Mouse (Mus musculus) embryonic facial prominence, embryonic 13.5 days (tissue): ENCODE results near the gene Olfr633. TPM values are rescaled to one million over a fixed set of nuclear protein-coding genes. Genes with fewer than 3 reads are reported as not detected.
"Not testable (repeated sequence)": the region's sequence is repeated elsewhere in the genome, so short reads cannot be mapped to it uniquely, and the experiment has no call there.

ENCODE experiments used
- ATAC-seq: fragments of 200-750 bp; cut with Nextera tagmentation; 2 replicates; pipeline ENCODE4 v1.8.0; 2017; ENCODE audit warnings: low read depth; ENCODE audit not compliant: insufficient number of reproducible peaks, insufficient read depth, low FRiP score, low TSS enrichment
- H3K27ac ChIP-seq: fragments of 300-500 bp; sonication (generic); 2 replicates; pipeline ENCODE4 v1.5.1; 2015; ENCODE audit warnings: moderate library complexity, mild to moderate bottlenecking, inconsistent platforms
- H3K27me3 ChIP-seq: fragments of 300-500 bp; sonication (generic); 2 replicates; pipeline ENCODE4 v1.6.1; 2015; ENCODE audit warnings: mild to moderate bottlenecking, inconsistent platforms
- H3K36me3 ChIP-seq: fragments of 300-500 bp; sonication (generic); 2 replicates; pipeline ENCODE4 v1.6.1; 2015; ENCODE audit warnings: mild to moderate bottlenecking, inconsistent platforms
- H3K4me1 ChIP-seq: fragments of 300-500 bp; sonication (generic); 2 replicates; pipeline ENCODE4 v1.6.1; 2015; ENCODE audit warnings: inconsistent platforms
- H3K4me2 ChIP-seq: fragments of 300-500 bp; sonication (generic); 2 replicates; pipeline ENCODE4 v1.6.1; 2015; ENCODE audit warnings: moderate library complexity, mild to moderate bottlenecking, inconsistent platforms
- H3K4me3 ChIP-seq: fragments of 300-500 bp; sonication (generic); 2 replicates; pipeline ENCODE4 v1.5.1; 2015; ENCODE audit warnings: mild to moderate bottlenecking, inconsistent platforms
- H3K9ac ChIP-seq: fragments of 300-500 bp; sonication (generic); 2 replicates; pipeline ENCODE4 v1.6.1; 2015; ENCODE audit warnings: mild to moderate bottlenecking, inconsistent platforms
- H3K9me3 ChIP-seq: fragments of 300-500 bp; sonication (generic); 2 replicates; pipeline ENCODE4 v1.6.1; 2016; ENCODE audit warnings: inconsistent platforms
- WGBS: fragments of 180-500 bp; shearing (Covaris S2); methylation state at CpG from one replicate; pipeline ENCODE4 v1.1.7; 2015; ENCODE audit warnings: mixed read lengths; 5-methylcytosine and 5-hydroxymethylcytosine counted together
- polyA plus RNA-seq: library from polyadenylated mRNA; unstranded; fragments of >200 nt; fragmentation: Nextera tagmentation; extraction: Ambion mirVana; gene quantifications from 2 replicates; pipeline ENCODE4 v1.2.1, GENCODE M21; 2015

Olfr633 gene
- polyA plus RNA-seq = not detected in 2 replicates

- no peak within 1 kb of the TSS for H3K9ac ChIP-seq
- no peak within 1 kb of the TSS for H3K27ac ChIP-seq
- no peaks in the 10 kb centered on the region for H3K27me3 ChIP-seq
- ATAC-seq = no peak
- H3K9me3 ChIP-seq = no peaks in the 10 kb centered on the region
- no peaks in the 10 kb centered on the region for H3K4me1 ChIP-seq
- H3K4me3 ChIP-seq = no peak within 1 kb of the TSS
- no peak within 1 kb of the TSS for H3K4me2 ChIP-seq
- H3K36me3 ChIP-seq = no peaks in the 10 kb centered on the region
Observed at GRCm38 (mm10) chr7:103944137-103944536, at the start of gene Olfr633. Olfr633 (plus strand) TSS chr7:103944437.

DNA sequence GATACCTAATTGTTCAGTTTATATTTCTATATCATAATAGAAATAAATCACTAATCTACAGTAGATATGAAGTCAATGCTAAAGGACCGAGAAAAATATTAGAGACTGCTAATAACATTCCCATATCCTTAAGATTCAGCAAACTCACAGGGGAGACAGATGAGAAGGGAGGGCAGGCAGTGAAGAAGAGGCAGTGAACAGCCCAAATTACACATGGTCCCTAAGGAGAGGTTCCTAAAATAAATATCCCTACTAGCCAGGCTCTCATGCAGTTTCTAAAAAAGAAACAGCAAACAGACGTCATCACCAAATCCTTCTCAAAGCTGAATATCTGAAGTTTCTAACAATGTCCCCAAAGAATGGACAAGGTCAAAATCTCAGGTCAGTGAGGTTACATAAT lies 41.0 kb upstream of the Olfr633 start, which contains the start of gene Olfr65:
Gene Olfr65 (plus strand): TSS at position 301 of the 400 bp plus-strand sequence.
- Histone ChIP-seq H3K9me3 (no peaks in the 10 kb centered on the region), H3K36me3 (no peaks in the 10 kb centered on the region), H3K27me3 (no peaks in the 10 kb centered on the region), H3K4me1 (no peaks in the 10 kb centered on the region), H3K4me2 (no peak within 1 kb of the TSS), H3K4me3 (no peak within 1 kb of the TSS), H3K9ac (no peak within 1 kb of the TSS), H3K27ac (no peak within 1 kb of the TSS)
- 67% methylated on average over 2 of the region's 2 CpGs for WGBS
- ATAC-seq = no peak

DNA sequence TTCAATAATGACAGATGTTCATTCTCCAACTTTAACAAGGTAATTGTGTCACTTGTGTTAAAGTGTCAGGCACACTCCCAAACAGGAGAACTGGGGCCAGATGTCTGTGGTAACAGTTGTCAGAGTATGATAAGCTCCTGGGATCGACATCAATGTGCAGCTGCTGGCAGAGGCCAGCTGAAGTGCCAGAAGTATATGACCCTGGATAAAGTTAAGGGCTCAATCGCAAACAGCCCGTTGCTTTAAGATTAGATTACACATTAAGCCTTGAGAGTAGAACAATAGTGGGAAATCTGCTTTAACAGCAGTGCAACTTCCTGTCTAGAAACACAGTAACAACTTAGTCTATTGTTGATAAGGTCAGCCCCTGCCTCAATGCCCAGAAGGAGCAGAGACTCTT lies 34.2 kb upstream of the Olfr633 start:
- Histone ChIP-seq H3K27me3 (no peaks in the 10 kb centered on the region), H3K36me3 (no peaks in the 10 kb centered on the region), H3K9me3 (no peaks in the 10 kb centered on the region), H3K4me3 (no peak overlapping the region), H3K4me1 (no peaks in the 10 kb centered on the region), H3K4me2 (no peak overlapping the region), H3K27ac (no peak overlapping the region), H3K9ac (no peak overlapping the region)
- no peak for ATAC-seq
- 24% methylated on average over 3 of the region's 3 CpGs for WGBS

- Histone ChIP-seq H3K27ac (no peak overlapping the region), H3K27me3 (no peaks in the 10 kb centered on the region), H3K36me3 (no peaks in the 10 kb centered on the region), H3K4me2 (no peak overlapping the region), H3K9ac (no peak overlapping the region), H3K4me3 (no peak overlapping the region), H3K9me3 (no peaks in the 10 kb centered on the region), H3K4me1 (no peaks in the 10 kb centered on the region)
- 36% methylated on average over 8 of the region's 8 CpGs for WGBS
- ATAC-seq = no peak
Observed at GRCm38 (mm10) chr7:103912969-103913511, 31.2 kb upstream of the Olfr633 start.

- H3K4me1 ChIP-seq = no peaks in the 10 kb centered on the region
- no peaks in the 10 kb centered on the region for H3K9me3 ChIP-seq
- no peak overlapping the region for H3K4me3 ChIP-seq
- no peak overlapping the region for H3K4me2 ChIP-seq
- no peaks in the 10 kb centered on the region for H3K27me3 ChIP-seq
- no peaks in the 10 kb centered on the region for H3K36me3 ChIP-seq
- H3K9ac ChIP-seq = no peak overlapping the region
- no peak for ATAC-seq
- no peak overlapping the region for H3K27ac ChIP-seq
Observed at GRCm38 (mm10) chr7:103915338-103915737, 28.9 kb upstream of the Olfr633 start.

- H3K27ac ChIP-seq = no peak within 1 kb of the TSS
- H3K36me3 ChIP-seq = no peaks in the 10 kb centered on the region
- no peak within 1 kb of the TSS for H3K4me3 ChIP-seq
- H3K27me3 ChIP-seq = no peaks in the 10 kb centered on the region
- H3K4me1 ChIP-seq = no peaks in the 10 kb centered on the region
- H3K4me2 ChIP-seq = no peak within 1 kb of the TSS
- ATAC-seq = no peak
- no peak within 1 kb of the TSS for H3K9ac ChIP-seq
- no peaks in the 10 kb centered on the region for H3K9me3 ChIP-seq
Observed at GRCm38 (mm10) chr7:103928525-103928924, 15.7 kb upstream of the Olfr633 start, which contains the start of gene Olfr631. Olfr631 (plus strand) TSS chr7:103928825.

GRCm38 (mm10) chr7:103934264-103934663 lies 10.0 kb upstream of the Olfr633 start, which contains the start of gene Olfr632:
Olfr632 (plus strand) TSS chr7:103934347.
- no peaks in the 10 kb centered on the region for H3K4me1 ChIP-seq
- no peaks in the 10 kb centered on the region for H3K27me3 ChIP-seq
- H3K27ac ChIP-seq = no peak within 1 kb of the TSS
- ATAC-seq = no peak
- no peaks in the 10 kb centered on the region for H3K9me3 ChIP-seq
- no peak within 1 kb of the TSS for H3K4me2 ChIP-seq
- H3K36me3 ChIP-seq = no peaks in the 10 kb centered on the region
- 77% methylated on average over 2 of the region's 2 CpGs for WGBS
- no peak within 1 kb of the TSS for H3K9ac ChIP-seq
- no peak within 1 kb of the TSS for H3K4me3 ChIP-seq

DNA sequence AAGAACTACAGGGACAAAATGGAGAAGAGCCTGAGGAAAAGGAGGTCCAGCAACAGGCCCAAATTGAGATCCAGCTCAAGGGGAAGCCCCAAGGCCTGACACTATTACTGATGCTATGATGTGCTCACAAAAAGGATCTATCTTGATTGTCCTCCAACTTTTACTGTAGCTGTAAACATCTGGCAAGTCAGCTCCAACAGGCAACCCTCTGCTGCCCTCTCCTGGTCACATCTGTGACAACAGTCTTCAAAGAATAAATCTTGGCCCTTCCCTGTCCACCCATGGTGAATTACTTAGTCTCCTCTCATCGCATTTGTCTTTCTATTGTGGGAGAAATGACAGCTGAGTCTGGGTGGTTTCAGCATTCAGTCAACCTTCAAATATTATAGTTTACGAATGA lies 1.5 kb upstream of the Olfr633 start:
- Histone ChIP-seq H3K4me1 (no peaks in the 10 kb centered on the region), H3K9ac (no peak overlapping the region), H3K4me2 (no peak overlapping the region), H3K36me3 (no peaks in the 10 kb centered on the region), H3K27ac (no peak overlapping the region), H3K9me3 (no peaks in the 10 kb centered on the region), H3K4me3 (no peak overlapping the region), H3K27me3 (no peaks in the 10 kb centered on the region)
- no peak for ATAC-seq
- WGBS = 21% methylated on average over 2 of the region's 2 CpGs

GRCm38 (mm10) chr7:103966873-103967272 lies 22.6 kb downstream of the Olfr633 start:
- H3K9me3 ChIP-seq, ATAC-seq: not testable (repeated sequence)
- WGBS = 93% methylated on average over 22 of the region's 22 CpGs

GRCm38 (mm10) chr7:103970852-103971251 lies 26.6 kb downstream of the Olfr633 start, which contains the start of gene Olfr635:
Olfr635 (plus strand) TSS chr7:103971152.
- ATAC-seq = no peak
- Histone ChIP-seq H3K27me3 (no peaks in the 10 kb centered on the region), H3K4me3 (no peak within 1 kb of the TSS), H3K36me3 (no peaks in the 10 kb centered on the region), H3K9ac (no peak within 1 kb of the TSS), H3K27ac (no peak within 1 kb of the TSS), H3K4me1 (no peaks in the 10 kb centered on the region), H3K9me3 (no peaks in the 10 kb centered on the region), H3K4me2 (no peak within 1 kb of the TSS)
- 80% methylated on average over 1 of the region's 1 CpGs for WGBS

More at GRCm38 (mm10) chr7:103966873-103967272, 22.6 kb downstream of the Olfr633 start:
- not testable (repeated sequence) for H3K36me3 ChIP-seq, H3K4me2 ChIP-seq, H3K4me3 ChIP-seq, H3K4me1 ChIP-seq, H3K9ac ChIP-seq, H3K27ac ChIP-seq, H3K27me3 ChIP-seq

- Histone ChIP-seq H3K4me2 (no peak overlapping the region), H3K27ac (no peak overlapping the region), H3K4me3 (no peak overlapping the region), H3K9me3 (no peaks in the 10 kb centered on the region), H3K36me3 (no peaks in the 10 kb centered on the region), H3K4me1 (no peaks in the 10 kb centered on the region), H3K9ac (no peak overlapping the region), H3K27me3 (no peaks in the 10 kb centered on the region)
- 50% methylated on average over 1 of the region's 1 CpGs for WGBS
- ATAC-seq = no peak
Observed at GRCm38 (mm10) chr7:103971782-103972181, 27.5 kb downstream of the Olfr633 start.

GRCm38 (mm10) chr7:103998446-103998845 lies 54.2 kb downstream of the Olfr633 start, which contains the start of gene Olfr638:
Olfr638 (plus strand) TSS chr7:103998746.
- Histone ChIP-seq H3K4me1 (no peaks in the 10 kb centered on the region), H3K9ac (no peak within 1 kb of the TSS), H3K27me3 (no peaks in the 10 kb centered on the region), H3K4me3 (no peak within 1 kb of the TSS), H3K27ac (no peak within 1 kb of the TSS), H3K36me3 (no peaks in the 10 kb centered on the region), H3K4me2 (no peak within 1 kb of the TSS), H3K9me3 (no peaks in the 10 kb centered on the region)
- no peak for ATAC-seq
